In the genomic region with DNA sequence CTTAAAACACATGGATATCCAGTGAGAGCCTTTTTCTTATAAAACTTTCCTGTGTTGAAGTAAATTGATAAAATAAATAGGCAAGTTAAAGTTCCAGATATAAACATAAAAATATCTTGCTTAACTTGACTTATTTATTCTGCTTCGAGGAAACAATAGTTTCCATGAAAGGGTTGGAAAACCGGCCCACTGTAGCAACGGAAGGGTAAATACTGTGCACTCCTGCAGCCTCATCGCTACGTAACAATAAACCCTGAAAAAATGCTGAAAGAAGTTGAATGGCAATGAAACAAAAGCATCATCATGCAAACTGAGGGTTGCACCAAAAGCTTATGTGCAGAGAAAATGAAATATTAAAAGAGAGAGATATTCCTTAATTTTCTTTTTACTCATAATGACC, we compare ENCODE assay signal across 8 mouse cellular contexts.
DNase-seq lines count a peak whose midpoint lies in the region; ATAC-seq lines count a peak whose summit lies in the region.

No protein-coding gene starts in this region.

- no peaks in the 10 kb centered on the region for H3K27me3 ChIP-seq in heart, embryonic 13.5 days (replicated peaks)
- H3K27me3 ChIP-seq in embryonic facial prominence, embryonic 11.5 days (ENCODE audit: control insufficient read depth, insufficient read depth, low read length) = no peaks in the 10 kb centered on the region
- 0 out of 2 replicates have a peak, but pooled peaks cover 11% of the 10 kb centered on the region for H3K27me3 ChIP-seq in hindbrain, embryonic 14.5 days (ENCODE audit: control insufficient read depth, insufficient read depth, low read length)
- H3K27me3 ChIP-seq in midbrain, embryonic 12.5 days = no peaks in the 10 kb centered on the region; the same call in 1 of the 2 replicates

- no peak for ATAC-seq in heart, embryonic 13.5 days (ENCODE audit: extremely low read depth, insufficient number of reproducible peaks, low FRiP score, low TSS enrichment)
- no peak for ATAC-seq in embryonic facial prominence, embryonic 11.5 days (replicated peaks; ENCODE audit: insufficient number of reproducible peaks, low FRiP score, low TSS enrichment, low read depth)
- ATAC-seq in hindbrain, embryonic 14.5 days (ENCODE audit: low FRiP score) = no peak
- no peak for ATAC-seq in midbrain, embryonic 12.5 days (ENCODE audit: low FRiP score, low read depth)

- peak overlapping the region; percentile 52 for H3K27ac ChIP-seq in heart, embryonic 13.5 days (replicated peaks)
- no peak overlapping the region for H3K27ac ChIP-seq in embryonic facial prominence, embryonic 11.5 days (replicated peaks; ENCODE audit: low read depth, low read length)
- H3K27ac ChIP-seq in hindbrain, embryonic 14.5 days = peak overlapping the region; percentile 53; the same call in 1 of the 2 replicates
- no peak overlapping the region for H3K27ac ChIP-seq in midbrain, embryonic 12.5 days (replicated peaks)

- intact Hi-C loops in heart, postnatal 10 days (cut with DNase I) = loop anchor here (5.0 to 10.0 kb wide), 3 partner anchors 100 to 937 kb away; no protein-coding TSS in a partner anchor

- H3K9ac ChIP-seq in heart, embryonic 13.5 days = peak overlapping the region; percentile 100
- 0 out of 2 replicates have a peak overlapping the region, but pooled peaks have one; percentile 23 for H3K9ac ChIP-seq in embryonic facial prominence, embryonic 11.5 days (replicated peaks; ENCODE audit: low read length)
- peak overlapping the region; percentile 97 for H3K9ac ChIP-seq in hindbrain, embryonic 14.5 days
- H3K9ac ChIP-seq in midbrain, embryonic 12.5 days (replicated peaks) = no peak overlapping the region; the same call in 1 of the 2 replicates

- DNase-seq in heart, postnatal 10 days = no peak
- no peak for DNase-seq in embryonic facial prominence, embryonic 11.5 days (ENCODE audit: low spot score)
- no peak for DNase-seq in hindbrain, embryonic 14.5 days (ENCODE audit: low spot score)
- no peak for DNase-seq in adrenal gland, postnatal 36 days
- no peak for DNase-seq in layer of hippocampus, adult 9-10 months (ENCODE audit: low spot score)
- DNase-seq in gastrocnemius, adult 8-10 months (ENCODE audit: low spot score in 2 of 2) = no peak

- H3K9me3 ChIP-seq in heart, embryonic 13.5 days = no peaks in the 10 kb centered on the region
- no peaks in the 10 kb centered on the region for H3K9me3 ChIP-seq in embryonic facial prominence, embryonic 11.5 days (replicated peaks; ENCODE audit: control insufficient read depth, low read length)
- H3K9me3 ChIP-seq in hindbrain, embryonic 14.5 days (ENCODE audit: control insufficient read depth, low read length) = no peaks in the 10 kb centered on the region
- no peaks in the 10 kb centered on the region for H3K9me3 ChIP-seq in midbrain, embryonic 12.5 days

- H3K4me1 ChIP-seq in heart, embryonic 13.5 days = peaks cover 46% of the 10 kb centered on the region
- H3K4me1 ChIP-seq in embryonic facial prominence, embryonic 11.5 days (ENCODE audit: control insufficient read depth, insufficient read depth, low read length) = no peaks in the 10 kb centered on the region
- H3K4me1 ChIP-seq in hindbrain, embryonic 14.5 days (replicated peaks; ENCODE audit: control insufficient read depth, insufficient read depth, low read length) = no peaks in the 10 kb centered on the region
- H3K4me1 ChIP-seq in midbrain, embryonic 12.5 days = peaks cover 29% of the 10 kb centered on the region

- peak overlapping the region; percentile 100 for H3K4me3 ChIP-seq in heart, embryonic 13.5 days
- peak overlapping the region; percentile 9 for H3K4me3 ChIP-seq in embryonic facial prominence, embryonic 11.5 days (ENCODE audit: low read depth, low read length)
- peak overlapping the region; percentile 71 for H3K4me3 ChIP-seq in hindbrain, embryonic 14.5 days (replicated peaks; ENCODE audit: low read length)
- H3K4me3 ChIP-seq in midbrain, embryonic 12.5 days = peak overlapping the region; percentile 33

- H3K36me3 ChIP-seq in heart, embryonic 13.5 days = peaks cover 19% of the 10 kb centered on the region
- peaks cover 4% of the 10 kb centered on the region for H3K36me3 ChIP-seq in embryonic facial prominence, embryonic 11.5 days (replicated peaks; ENCODE audit: control insufficient read depth, insufficient read depth, low read depth, low read length)
- peaks cover 10% of the 10 kb centered on the region; the same call in 1 of the 2 replicates for H3K36me3 ChIP-seq in hindbrain, embryonic 14.5 days (replicated peaks; ENCODE audit: control insufficient read depth, insufficient read depth)
- H3K36me3 ChIP-seq in midbrain, embryonic 12.5 days = peaks cover 12% of the 10 kb centered on the region; the same call in 1 of the 2 replicates

- H3K4me2 ChIP-seq in heart, embryonic 13.5 days = peak overlapping the region; percentile 95
- H3K4me2 ChIP-seq in embryonic facial prominence, embryonic 11.5 days (ENCODE audit: low read depth, low read length) = peak overlapping the region; percentile 27; the same call in 1 of the 2 replicates
- peak overlapping the region; percentile 82 for H3K4me2 ChIP-seq in hindbrain, embryonic 14.5 days (replicated peaks)
- peak overlapping the region; percentile 94 for H3K4me2 ChIP-seq in midbrain, embryonic 12.5 days (replicated peaks)

- 30% methylated on average over 5 of the region's 5 CpGs for WGBS in heart, embryonic 13.5 days
- WGBS in embryonic facial prominence, embryonic 11.5 days = 61% methylated on average over 5 of the region's 5 CpGs
- WGBS in hindbrain, embryonic 14.5 days = 32% methylated on average over 5 of the region's 5 CpGs
- 36% methylated on average over 5 of the region's 5 CpGs for WGBS in midbrain, embryonic 12.5 days

Comparison
In these comparisons a context has a peak if more than half of its experiments do, and no peak if none do; other contexts are left out.
1. H3K27ac ChIP-seq: peak in heart, embryonic 13.5 days (single experiment) and hindbrain, embryonic 14.5 days (single experiment); none in embryonic facial prominence, embryonic 11.5 days (single experiment) and midbrain, embryonic 12.5 days (single experiment).
2. H3K4me2 ChIP-seq: peak in every context shown above with its lines; median percentile 95 in heart, embryonic 13.5 days; 94 in midbrain, embryonic 12.5 days; 82 in hindbrain, embryonic 14.5 days; 27 in embryonic facial prominence, embryonic 11.5 days.
3. H3K4me3 ChIP-seq: peak in every context shown above with its lines; median percentile 100 in heart, embryonic 13.5 days; 71 in hindbrain, embryonic 14.5 days; 33 in midbrain, embryonic 12.5 days; 9 in embryonic facial prominence, embryonic 11.5 days.